Mouse (Mus musculus): ENCODE measurements around the gene Eif1. TPM values are rescaled to one million over a fixed set of nuclear protein-coding genes. Genes with fewer than 3 reads are reported as not detected.
"Not testable (repeated sequence)": the region's sequence is repeated elsewhere in the genome, so short reads cannot be mapped to it uniquely, and the experiment has no call there.

The Eif1 gene
- polyA plus RNA-seq, 1 experiment from 2014 or later, result 1,447 TPM

DNA sequence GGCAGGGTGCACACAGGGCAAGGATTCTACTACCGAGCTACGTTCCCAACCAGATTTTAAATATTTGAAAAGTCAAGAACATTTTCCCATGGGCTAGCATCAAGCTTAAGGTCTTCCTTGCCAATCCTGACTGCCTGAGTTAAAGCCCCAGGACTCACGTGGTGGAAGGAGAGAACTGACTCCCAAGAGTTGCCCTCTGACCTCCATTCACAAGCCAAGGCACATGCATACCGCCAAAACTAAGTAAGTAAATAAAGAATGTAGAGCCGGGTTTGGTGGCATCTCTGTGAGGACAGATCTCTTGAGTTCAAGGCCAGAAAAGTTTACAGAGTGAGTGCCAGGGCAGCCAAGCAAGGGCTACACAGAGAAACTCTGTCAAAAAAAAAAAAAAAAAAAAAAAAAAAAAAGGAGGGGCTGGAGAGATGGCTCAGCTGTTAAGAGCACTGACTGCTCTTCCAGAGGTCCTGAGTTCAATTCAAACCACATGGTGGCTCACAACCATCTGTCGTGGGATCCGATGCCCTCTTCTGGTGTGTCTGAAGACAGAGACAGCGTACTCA, 11.2 kb downstream of the Eif1 start:
- H3K9ac ChIP-seq; H3K4me2 ChIP-seq (replicated peaks); ATAC-seq (ENCODE audit: low FRiP score); H3K27ac ChIP-seq; H3K4me3 ChIP-seq; H3K27me3 ChIP-seq; H3K36me3 ChIP-seq; H3K9me3 ChIP-seq (replicated peaks): not testable (repeated sequence)
- 56% methylated on average over 8 of the region's 8 CpGs for WGBS
- H3K4me1 ChIP-seq, result peaks cover 45% of the 10 kb centered on the region

DNA sequence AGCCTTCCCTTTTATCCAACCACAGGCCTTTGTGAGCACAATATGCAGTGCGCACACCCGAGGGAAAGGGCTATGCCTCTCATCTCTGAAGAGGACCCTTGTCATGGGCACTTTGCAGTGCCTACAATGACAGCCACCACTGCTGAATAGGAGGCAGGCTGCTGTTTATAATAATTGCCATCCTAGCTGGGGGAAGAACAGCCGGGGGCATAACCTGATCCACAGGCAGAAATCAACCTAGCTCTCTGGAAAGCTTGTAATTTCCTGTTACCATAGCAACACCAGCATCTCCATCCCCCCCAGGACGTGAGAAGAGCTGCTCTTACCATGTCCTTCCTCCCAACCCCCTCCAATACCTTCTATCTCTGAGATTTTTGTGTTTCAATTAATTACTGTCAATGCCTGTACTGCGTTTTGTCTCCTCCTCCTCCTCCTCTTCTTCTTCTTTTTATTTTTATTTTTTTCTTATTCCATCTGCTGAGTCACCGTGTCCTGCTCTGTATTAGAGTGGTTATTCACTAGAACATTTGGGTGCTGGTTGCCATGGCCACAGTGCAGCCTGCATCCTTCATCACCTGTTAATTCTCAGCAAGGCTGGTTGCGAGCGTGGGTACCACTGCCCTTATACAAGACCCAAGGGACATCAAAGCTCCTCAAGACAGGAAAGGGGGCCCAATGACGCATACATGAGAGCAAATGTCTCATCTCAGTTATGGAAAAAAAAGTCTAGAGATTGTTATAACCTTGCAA, 13.3 kb downstream of the Eif1 start:
- Histone ChIP-seq H3K9ac (no peak overlapping the region), H3K36me3 (no peaks in the 10 kb centered on the region), H3K9me3 (replicated peaks) (no peaks in the 10 kb centered on the region), H3K27me3 (no peaks in the 10 kb centered on the region), H3K4me3 (no peak overlapping the region), H3K27ac (peak overlapping the region; percentile 90), H3K4me2 (replicated peaks) (peak overlapping the region; percentile 29), H3K4me1 (peaks cover 48% of the 10 kb centered on the region)
- peak; percentile 78 for ATAC-seq (ENCODE audit: low FRiP score)
- WGBS, result 36% methylated on average over 9 of the region's 9 CpGs

DNA sequence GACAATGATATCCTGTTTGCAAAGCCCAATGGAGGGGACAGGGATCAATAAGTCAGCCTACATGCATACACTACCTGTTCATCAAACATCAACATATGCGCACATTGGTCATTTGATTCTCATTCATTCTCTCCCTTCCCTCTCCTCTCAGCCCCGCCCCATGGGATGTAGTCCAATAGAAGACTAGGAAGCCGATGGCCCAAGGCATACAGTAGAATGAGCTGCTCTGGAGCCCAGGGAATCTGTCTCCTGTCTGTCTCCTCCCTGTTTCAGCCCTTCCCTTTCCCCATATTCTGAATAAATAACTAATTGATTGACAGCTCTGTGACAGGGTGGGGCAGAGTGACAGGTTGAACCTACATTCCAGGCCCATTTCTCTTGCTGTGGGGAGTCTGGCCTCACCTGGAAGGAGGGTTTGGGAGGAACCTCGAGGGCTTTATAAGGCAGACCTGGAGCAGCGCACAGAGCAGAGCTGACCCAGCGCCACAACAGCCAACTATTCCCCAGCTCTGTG, 14.3 kb downstream of the Eif1 start, which contains the start of gene Gast:
TSS of gene Gast (plus strand) at position 464 of the 514 bp plus-strand sequence.
- no peak within 1 kb of the TSS for H3K4me3 ChIP-seq
- H3K4me1 ChIP-seq, result peaks cover 48% of the 10 kb centered on the region
- no peaks in the 10 kb centered on the region for H3K9me3 ChIP-seq (replicated peaks)
- H3K4me2 ChIP-seq (replicated peaks), result peak within 1 kb of the TSS; percentile 29; the same call in 1 of the 2 replicates
- no peak for ATAC-seq (ENCODE audit: low FRiP score)
- H3K27me3 ChIP-seq, result no peaks in the 10 kb centered on the region
- H3K36me3 ChIP-seq, result no peaks in the 10 kb centered on the region
- H3K9ac ChIP-seq, result no peak within 1 kb of the TSS
- 76% methylated on average over 6 of the region's 6 CpGs for WGBS
- peak within 1 kb of the TSS; percentile 90 for H3K27ac ChIP-seq

DNA sequence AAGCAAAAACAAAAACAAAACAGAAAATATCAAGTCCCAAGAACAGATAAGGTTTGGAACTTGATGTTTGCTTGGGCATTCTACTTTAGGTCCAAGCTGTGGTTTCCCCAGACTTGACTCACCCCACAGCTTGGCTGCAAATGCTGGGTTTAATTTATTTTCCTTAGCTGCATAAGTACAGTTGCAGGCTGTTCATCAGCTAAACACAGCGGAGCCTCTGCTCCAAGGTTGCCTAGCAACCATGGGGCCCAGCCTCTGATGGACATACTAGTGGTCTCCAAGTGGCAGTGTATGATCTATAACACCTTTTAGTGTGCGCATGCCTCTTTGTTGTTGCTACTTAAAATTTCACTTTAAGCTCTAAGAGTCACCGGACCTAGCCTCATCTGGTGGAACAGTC, 16.0 kb downstream of the Eif1 start:
- no peak overlapping the region for H3K9ac ChIP-seq
- 48% methylated on average over 3 of the region's 3 CpGs for WGBS
- H3K4me3 ChIP-seq, result no peak overlapping the region
- no peak overlapping the region for H3K4me2 ChIP-seq (replicated peaks)
- H3K36me3 ChIP-seq, result no peaks in the 10 kb centered on the region
- no peaks in the 10 kb centered on the region for H3K27me3 ChIP-seq
- ATAC-seq (ENCODE audit: low FRiP score), result no peak
- H3K4me1 ChIP-seq, result peaks cover 38% of the 10 kb centered on the region
- peak overlapping the region; percentile 62 for H3K27ac ChIP-seq
- H3K9me3 ChIP-seq (replicated peaks), result no peaks in the 10 kb centered on the region

DNA sequence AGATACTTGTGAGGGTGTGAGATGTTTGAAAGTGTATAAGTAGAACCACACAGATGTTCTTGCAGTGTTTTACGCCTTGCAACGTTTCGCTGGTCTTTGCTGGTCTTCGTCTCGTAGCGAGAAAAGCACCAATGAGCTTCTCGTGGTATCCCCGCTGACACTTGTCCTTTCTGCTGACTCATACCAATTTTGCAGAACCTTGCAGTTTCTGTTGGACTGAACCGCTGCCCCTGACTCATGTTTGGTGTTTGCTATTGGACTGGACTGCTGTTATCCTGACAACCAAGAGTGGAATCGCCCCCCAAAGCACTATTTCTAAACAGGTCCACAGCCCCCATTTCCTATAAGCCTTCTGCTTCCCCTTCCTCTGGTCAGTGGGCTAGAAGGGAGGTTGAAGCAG, 24.6 kb downstream of the Eif1 start:
- ATAC-seq (ENCODE audit: low FRiP score), result no peak
- 94% methylated on average over 10 of the region's 10 CpGs for WGBS
- no peak overlapping the region for H3K4me3 ChIP-seq
- H3K4me2 ChIP-seq (replicated peaks), result no peak overlapping the region
- no peaks in the 10 kb centered on the region for H3K4me1 ChIP-seq
- no peaks in the 10 kb centered on the region for H3K27me3 ChIP-seq
- no peak overlapping the region for H3K9ac ChIP-seq
- no peaks in the 10 kb centered on the region for H3K9me3 ChIP-seq (replicated peaks)
- peaks cover 2% of the 10 kb centered on the region; the same call in 1 of the 2 replicates for H3K36me3 ChIP-seq
- H3K27ac ChIP-seq, result no peak overlapping the region

DNA sequence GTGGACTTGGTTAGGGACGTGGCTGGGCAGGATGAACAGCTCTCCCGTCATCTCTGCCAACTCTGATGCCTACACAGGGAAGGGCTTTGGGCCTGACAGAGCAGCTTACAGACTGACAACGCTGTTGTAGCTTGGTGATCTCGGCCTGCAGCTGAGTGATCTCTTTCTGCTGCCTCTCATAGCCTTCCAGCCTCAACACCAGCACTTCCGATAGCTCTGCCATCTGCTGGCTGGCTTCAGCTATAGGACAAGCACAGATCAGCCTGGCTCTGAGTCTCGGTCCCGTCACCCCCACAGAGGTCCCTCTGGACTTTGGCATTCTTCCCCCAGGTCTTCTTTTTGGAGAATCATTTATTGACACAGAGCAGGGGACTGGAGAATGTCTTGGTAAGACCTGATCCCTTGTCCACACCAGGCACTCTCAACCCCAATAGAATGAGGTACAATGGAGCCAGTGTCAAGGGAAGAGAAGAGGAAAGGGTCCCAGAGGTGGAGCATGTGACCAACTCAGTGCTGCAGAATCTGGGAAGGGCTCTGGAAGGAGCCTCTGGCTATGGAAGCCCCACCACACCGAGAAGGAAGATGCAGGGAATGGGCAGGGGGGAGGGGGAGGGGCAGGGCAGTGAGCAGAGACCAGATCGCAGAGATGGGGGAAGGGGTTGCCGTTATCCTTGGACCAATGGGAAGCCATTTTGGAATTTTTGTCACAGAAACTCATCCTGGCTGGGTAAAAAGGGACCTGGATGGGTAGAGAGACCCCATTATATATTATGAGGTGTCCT, 32.6 kb downstream of the Eif1 start:
- Histone ChIP-seq H3K27me3 (peaks cover 38% of the 10 kb centered on the region), H3K4me3 (no peak overlapping the region), H3K27ac (no peak overlapping the region), H3K36me3 (peaks cover 6% of the 10 kb centered on the region; the same call in 1 of the 2 replicates), H3K9ac (no peak overlapping the region), H3K4me1 (peaks cover 19% of the 10 kb centered on the region), H3K4me2 (replicated peaks) (no peak overlapping the region), H3K9me3 (replicated peaks) (no peaks in the 10 kb centered on the region)
- WGBS, result 35% methylated on average over 10 of the region's 10 CpGs
- 0 out of 2 replicates have a peak, but pooled peaks have one; percentile 16 for ATAC-seq (ENCODE audit: low FRiP score)

DNA sequence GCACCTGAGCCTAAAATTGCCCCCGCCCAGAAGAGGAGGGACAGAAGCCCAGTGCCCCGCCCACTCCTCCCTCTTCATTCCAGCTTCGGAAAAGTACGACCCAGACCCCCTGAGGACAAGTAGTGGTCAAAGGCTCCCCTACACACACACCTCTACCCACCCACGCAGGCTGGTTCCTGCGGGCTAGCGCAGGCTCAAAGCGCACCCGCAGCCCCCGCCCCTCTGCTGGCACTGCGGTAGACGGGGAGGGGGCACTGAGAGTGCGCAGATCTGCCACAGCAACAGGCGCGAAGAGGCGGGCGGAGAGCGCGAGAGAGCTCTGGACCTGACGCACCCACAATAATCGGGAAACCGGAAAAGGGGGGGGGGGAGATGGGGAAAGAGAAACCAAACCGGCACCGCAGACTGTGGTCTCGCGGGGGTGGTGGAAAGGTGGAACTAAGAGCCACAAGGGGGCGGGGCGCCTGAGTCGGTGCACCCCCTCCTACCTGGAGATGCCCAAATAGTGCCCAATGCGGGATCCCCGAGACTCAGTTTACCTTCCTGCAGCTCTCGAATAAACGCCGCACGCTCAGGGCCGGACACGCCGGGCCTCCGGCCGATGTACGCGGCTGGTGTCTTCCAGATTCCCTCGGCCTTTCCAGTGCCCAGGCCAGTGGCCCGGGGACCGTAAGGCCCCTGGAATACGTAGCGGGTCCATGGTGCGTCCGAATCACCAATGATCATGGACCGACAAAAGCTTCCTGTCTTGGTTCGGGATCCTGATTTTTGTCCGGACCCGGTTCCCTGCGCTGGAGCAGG, 35.7 kb downstream of the Eif1 start:
- Histone ChIP-seq H3K9ac (peak overlapping the region; percentile 60), H3K27ac (no peak overlapping the region), H3K4me3 (peak overlapping the region; percentile 55), H3K36me3 (0 out of 2 replicates have a peak, but pooled peaks cover 4% of the 10 kb centered on the region), H3K27me3 (peaks cover 66% of the 10 kb centered on the region), H3K4me2 (replicated peaks) (peak overlapping the region; percentile 99), H3K9me3 (replicated peaks) (no peaks in the 10 kb centered on the region), H3K4me1 (peaks cover 19% of the 10 kb centered on the region)
- 1% methylated on average over 51 of the region's 54 CpGs for WGBS
- ATAC-seq (ENCODE audit: low FRiP score), result peak; percentile 62

DNA sequence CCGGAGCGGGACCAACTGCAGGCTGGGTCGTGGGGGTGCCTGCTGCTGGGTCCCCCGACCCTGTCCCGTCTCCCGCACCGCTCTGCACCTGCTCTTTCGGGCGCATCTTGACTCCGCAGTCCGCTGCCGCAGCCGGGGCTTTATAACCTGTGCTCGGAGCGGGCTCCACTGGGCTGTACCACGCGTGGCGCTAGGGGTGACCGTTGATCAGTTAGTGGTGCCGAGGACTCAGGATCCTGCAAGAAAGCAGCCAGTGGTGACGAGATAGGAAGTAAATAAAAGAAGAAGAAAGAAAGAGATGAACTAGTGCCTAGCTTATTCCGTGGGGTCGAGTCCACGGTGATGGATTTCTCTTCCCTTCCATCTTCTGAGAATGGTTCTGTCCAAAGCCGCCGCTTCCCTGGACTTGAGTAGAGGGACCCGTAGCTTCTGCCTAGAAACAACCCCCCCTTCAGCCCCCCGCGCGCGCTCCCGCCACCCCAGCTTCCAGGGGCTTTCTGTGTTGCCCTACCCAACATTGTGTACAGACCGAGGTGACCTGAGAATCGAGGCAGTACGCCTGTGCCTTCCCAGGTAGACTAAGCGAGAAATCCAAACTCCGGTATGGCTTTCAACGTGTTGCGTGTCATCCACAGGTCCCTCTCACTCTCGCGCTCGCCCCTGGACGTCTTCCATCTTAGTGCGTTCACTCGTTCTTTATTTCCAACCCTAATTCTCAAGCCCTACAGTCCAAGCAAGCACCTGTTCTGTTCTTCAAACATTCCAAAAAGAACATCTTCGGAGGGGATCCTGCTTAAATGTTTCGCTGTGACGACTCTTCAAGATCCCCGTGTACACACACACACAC, 36.5 kb downstream of the Eif1 start, which contains the start of gene Hap1:
TSS of gene Hap1 (minus strand) at position 157 of the 847 bp plus-strand sequence.
- 1% methylated on average over 49 of the region's 49 CpGs for WGBS
- H3K27me3 ChIP-seq, result peaks cover 69% of the 10 kb centered on the region
- no peaks in the 10 kb centered on the region for H3K9me3 ChIP-seq (replicated peaks)

DNA sequence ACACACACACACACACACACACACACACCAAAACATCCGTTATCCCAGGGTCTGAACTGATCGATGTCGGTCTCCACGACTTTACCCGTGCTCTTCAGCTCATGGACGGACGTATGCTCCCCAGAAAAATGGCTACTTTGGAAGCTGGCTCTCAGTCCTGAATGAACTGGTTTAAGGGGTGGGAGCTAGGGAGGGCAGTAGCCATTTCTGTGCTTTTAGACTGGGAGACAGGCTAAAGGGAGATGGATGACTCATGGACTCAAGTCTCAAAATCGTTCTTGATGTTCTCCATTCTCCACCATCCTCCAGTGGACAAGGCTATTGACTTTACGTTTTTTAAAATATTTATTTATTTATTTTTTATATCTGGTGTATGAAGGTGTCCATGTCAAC, 37.1 kb downstream of the Eif1 start:
- peaks cover 69% of the 10 kb centered on the region for H3K27me3 ChIP-seq
- 17% methylated on average over 9 of the region's 9 CpGs for WGBS
- no peak overlapping the region for H3K27ac ChIP-seq
- H3K4me1 ChIP-seq, result peaks cover 15% of the 10 kb centered on the region
- H3K9ac ChIP-seq, result peak overlapping the region; percentile 60
- ATAC-seq (ENCODE audit: low FRiP score), result no peak
- peak overlapping the region; percentile 99 for H3K4me2 ChIP-seq (replicated peaks)
- no peaks in the 10 kb centered on the region for H3K9me3 ChIP-seq (replicated peaks)
- H3K4me3 ChIP-seq, result peak overlapping the region; percentile 55
- no peaks in the 10 kb centered on the region for H3K36me3 ChIP-seq

More for the DNA sequence above, 36.5 kb downstream of the Eif1 start, which contains the start of gene Hap1:
- Histone ChIP-seq H3K27ac (0 out of 2 replicates have a peak within 1 kb of the TSS, but pooled peaks have one; percentile 18), H3K4me3 (peak within 1 kb of the TSS; percentile 55), H3K9ac (peak within 1 kb of the TSS; percentile 60), H3K4me1 (peaks cover 19% of the 10 kb centered on the region), H3K4me2 (replicated peaks) (peak within 1 kb of the TSS; percentile 99), H3K36me3 (0 out of 2 replicates have a peak, but pooled peaks cover 3% of the 10 kb centered on the region)
- ATAC-seq (ENCODE audit: low FRiP score), result peak; percentile 62

DNA sequence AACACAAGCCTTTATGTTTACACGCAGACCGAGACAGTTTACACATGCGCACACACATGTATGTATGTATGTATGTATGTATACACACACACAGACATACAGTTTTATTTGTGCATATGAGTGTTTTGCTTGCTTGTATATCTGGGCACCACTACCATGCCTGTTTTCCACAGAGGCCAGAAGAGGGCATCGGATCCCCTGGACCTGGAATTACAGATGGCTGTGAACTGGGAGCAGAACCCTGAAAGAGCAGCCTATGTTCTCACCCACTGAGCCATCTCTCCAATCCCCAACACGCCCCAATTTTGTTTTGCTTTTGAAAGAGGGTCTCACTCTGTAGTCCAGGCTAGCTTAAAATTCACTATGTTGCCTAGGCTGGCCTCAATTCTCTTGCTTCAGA, 37.7 kb downstream of the Eif1 start:
- WGBS, result 51% methylated on average over 5 of the region's 5 CpGs
- Histone ChIP-seq H3K27ac (no peak overlapping the region), H3K9ac (no peak overlapping the region), H3K4me2 (replicated peaks) (no peak overlapping the region), H3K36me3 (no peaks in the 10 kb centered on the region), H3K4me1 (peaks cover 11% of the 10 kb centered on the region), H3K27me3 (peaks cover 69% of the 10 kb centered on the region), H3K4me3 (no peak overlapping the region), H3K9me3 (replicated peaks) (no peaks in the 10 kb centered on the region)
- no peak for ATAC-seq (ENCODE audit: low FRiP score)

DNA sequence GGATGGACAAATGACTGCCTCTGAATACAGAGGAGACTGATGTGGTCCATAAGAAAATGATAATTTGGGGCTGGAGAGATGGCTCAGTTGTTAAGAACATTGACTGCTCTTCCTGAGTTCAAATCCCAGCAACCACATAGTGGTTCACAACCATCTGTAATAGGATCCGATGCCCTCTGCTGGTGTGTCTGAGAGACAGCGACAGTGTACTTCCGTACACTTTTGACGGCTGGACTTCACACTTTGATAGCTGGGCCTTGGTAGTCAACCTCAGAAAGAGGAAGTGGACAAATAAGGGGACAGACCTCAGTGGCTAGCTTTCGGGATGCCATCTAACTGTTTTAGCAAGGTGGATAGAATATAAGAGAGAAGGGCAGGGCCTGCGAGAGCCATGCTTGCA, 40.5 kb downstream of the Eif1 start:
- no peaks in the 10 kb centered on the region for H3K9me3 ChIP-seq (replicated peaks)
- no peak overlapping the region for H3K27ac ChIP-seq
- 81% methylated on average over 6 of the region's 6 CpGs for WGBS
- H3K27me3 ChIP-seq, result peaks cover 46% of the 10 kb centered on the region
- no peak for ATAC-seq (ENCODE audit: low FRiP score)
- H3K9ac ChIP-seq, result no peak overlapping the region
- no peak overlapping the region for H3K4me2 ChIP-seq (replicated peaks)
- H3K4me3 ChIP-seq, result no peak overlapping the region
- H3K36me3 ChIP-seq, result no peaks in the 10 kb centered on the region
- H3K4me1 ChIP-seq, result peaks cover 13% of the 10 kb centered on the region

All from hindbrain, embryonic 12.5 days (tissue).